Mouse (Mus musculus): ENCODE measurements around the gene Rab11fip4. TPM values are rescaled to one million over a fixed set of nuclear protein-coding genes. Genes with fewer than 3 reads are reported as not detected.

The Rab11fip4 gene
- total RNA-seq, 2 experiments from 2014 or later = 200 to 210 TPM

DNA sequence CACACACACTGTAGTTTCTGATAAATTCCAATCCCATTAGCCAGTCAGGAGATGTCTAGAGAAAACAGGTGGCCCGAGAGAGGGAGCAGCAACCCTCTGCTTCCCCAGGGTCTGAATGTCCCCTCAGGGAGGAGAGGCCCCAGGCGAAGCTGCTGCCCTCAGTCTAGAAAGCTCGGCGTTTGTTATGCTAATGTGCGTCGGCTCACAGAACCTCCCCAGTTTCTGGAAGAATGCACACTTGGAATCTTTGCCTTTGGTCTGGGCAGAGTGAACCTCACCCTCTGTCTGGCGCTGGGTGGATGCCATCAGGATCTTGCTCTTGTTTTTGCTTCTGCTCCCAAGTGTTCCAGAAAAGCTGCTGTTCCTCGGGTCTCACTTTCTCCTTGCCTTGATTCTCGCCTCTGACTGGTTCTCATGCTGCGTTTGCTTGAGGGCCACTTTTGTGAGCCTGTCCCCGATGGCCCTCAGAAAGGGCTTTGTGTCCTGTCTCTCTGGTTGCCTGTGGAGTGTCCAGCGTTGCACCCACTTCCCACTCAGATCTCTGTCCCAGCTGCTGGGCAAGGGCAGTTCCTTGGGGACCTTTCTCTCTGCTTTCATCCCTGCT, 55.6 kb downstream of the Rab11fip4 start:
- peak in 1 of 2 experiments; percentile 39 for DNase-seq (ENCODE audit: low spot score in 2 of 2)
- intact Hi-C loops (cut with DNase I) = no loop called here

DNA sequence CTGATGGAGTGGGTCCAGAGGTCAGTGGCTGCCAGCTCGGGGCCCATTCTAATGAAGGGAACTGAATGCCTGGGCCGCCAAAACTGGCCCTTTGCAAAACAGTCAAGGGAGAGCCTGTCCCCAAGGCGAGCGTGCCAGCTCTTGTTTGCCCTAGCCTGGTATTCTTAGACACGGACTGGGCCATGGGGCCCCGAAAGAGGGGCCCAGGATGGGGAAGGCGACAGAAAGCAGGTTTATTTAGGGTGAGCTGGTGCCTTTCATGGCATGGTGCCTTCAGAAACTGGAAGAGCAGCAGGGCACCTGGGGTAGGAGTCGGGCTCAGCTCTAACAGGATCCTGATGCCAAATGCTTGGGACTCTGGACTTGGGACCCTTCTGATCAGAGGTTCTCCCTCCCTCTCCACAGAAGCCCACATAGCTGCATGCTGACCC, 56.1 kb downstream of the Rab11fip4 start:
- peak; percentile 65 to 72 for DNase-seq (ENCODE audit: low spot score in 2 of 2)
- intact Hi-C loops (cut with DNase I) = no loop called here

DNA sequence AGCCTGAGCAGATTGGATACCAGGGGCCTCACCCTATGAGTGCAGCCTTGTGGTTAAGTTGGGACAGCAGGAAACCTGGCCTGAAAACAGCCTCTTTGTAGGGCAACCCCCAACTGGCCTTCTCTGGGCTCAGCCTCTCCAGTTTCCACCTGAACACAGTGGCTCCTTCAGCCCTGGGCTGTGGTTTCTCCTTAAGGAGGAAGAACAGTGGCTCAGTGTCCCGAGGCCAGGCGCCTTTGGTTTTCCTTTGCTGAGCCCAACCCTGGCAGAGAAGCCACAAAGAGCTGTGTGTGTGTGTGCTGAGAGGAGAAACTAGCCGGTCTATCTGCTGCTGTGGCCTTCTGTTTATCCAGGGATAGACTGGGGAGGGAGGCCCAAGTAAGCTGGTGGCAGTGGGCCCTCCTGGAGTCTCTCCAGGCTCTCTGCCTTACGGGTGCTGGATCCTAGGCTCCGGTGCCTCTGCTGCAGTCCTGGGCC, 59.4 kb downstream of the Rab11fip4 start:
- intact Hi-C loops (cut with DNase I) = no loop called here
- peak; percentile 48 to 62 for DNase-seq (ENCODE audit: low spot score in 2 of 2)

DNA sequence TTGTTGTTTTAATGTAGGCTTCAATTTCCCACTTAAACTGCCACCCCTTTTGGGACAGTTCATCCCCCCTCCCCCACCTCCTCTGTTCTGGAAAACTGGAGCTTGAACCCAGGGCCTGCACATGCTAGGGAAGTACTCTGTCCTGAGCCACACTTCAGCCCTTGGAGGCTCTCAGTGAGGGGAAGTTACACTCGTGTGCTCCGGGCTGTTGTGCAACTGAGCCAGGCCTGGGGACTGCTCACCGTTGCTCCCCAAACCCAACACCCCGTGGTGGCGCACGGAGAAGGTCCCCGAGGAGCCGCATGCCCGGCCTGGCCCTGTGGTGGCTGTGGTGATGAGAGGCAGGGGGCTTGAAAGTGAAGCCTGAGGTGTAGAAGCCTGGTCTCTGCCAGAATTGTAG, 61.2 kb downstream of the Rab11fip4 start:
- intact Hi-C loops (cut with DNase I) = no loop called here
- DNase-seq (ENCODE audit: low spot score in 2 of 2) = no peak

DNA sequence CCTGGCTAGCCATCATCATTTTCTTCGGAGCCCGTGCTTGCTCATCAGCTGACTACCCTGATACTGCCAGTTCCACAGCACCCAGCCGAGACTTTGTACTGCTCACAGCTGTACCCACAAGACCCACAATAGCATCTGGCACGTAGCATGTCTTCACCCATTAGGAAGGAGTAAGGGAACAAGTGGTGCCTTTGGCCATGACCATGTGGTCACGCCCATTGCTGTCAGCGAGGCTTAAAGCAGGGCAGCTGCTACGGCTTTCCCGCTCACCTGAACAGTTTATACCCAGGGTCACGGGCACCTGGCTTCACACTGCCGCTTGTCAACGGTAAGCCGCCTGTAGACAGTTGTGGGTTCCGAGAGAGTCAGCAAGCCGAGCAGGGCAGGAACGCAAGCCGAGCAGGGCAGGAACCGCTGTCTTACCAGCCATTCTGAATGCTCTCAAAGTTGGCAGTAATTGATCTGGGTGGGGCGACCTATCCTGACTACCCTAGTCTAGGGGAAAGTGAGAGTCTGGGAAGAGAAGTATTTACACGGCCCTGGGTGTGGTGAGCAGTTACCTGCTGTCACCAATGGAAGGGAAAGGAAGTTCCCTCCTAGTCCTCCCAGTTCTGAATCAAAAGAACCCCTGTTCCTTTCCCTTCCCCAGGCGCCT, 62.0 kb downstream of the Rab11fip4 start:
- no peak for DNase-seq (ENCODE audit: low spot score in 2 of 2)
- intact Hi-C loops (cut with DNase I) = no loop called here

DNA sequence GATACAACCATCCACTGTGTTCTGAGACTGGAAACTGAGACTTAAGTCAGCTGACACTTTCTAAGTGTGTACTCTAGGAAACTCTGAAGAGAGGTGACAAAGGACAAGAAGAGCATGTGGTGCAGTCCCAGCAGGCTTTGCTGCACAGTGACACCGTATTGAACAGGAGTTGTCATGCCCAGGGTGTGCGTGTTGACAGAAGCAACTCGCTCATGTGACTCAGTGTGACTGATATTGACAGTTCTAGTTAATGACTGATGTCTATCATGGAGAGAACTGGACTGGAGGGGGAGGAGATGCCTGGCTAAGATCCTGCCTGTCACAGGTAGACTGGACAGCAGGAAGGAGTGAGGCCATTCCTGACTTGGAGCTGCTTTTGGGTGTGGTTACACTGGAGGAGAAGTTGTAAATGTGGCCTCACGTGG, 63.4 kb downstream of the Rab11fip4 start:
- intact Hi-C loops (cut with DNase I) = no loop called here
- DNase-seq (ENCODE audit: low spot score in 2 of 2) = no peak

DNA sequence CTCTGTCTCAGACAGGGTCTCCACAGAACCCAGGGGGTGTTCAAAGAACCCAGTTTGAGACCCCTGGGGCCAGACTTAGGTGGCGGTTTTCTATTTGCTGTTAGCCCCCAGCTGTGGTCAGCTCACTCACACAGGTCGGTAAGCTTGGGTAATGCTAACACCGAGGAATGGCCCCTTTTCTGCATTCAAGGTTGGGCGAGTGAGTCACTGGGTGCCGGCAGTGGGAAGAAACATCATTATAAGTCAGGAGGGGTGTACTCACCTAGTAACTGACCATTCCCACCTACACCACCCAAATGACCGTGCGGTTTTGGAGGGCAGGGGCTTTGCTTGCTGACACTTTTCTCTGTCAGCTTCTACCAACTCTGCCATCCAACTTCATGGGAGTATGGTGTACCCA, 64.6 kb downstream of the Rab11fip4 start:
- intact Hi-C loops (cut with DNase I) = no loop called here
- DNase-seq (ENCODE audit: low spot score in 2 of 2) = no peak

DNA sequence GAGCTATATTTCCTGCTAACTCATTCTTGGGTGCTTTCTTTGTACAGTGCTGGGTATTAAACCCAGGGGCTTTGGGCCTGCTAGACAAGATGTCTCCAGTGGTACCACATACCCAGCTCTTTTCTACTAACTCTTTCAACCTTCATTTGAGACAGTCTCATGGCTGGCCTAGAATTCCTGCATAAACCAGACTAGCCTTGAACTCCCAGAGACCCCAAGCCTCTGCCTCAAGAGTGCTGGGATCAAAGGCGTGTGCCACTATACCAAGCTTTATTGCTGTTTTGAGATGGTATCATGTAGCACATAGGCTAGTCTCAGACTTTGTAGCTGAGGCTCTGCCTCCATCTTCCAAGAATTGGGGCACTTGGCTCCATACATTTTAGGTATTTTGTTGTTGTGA, 65.5 kb downstream of the Rab11fip4 start:
- intact Hi-C loops (cut with DNase I) = no loop called here
- DNase-seq (ENCODE audit: low spot score in 2 of 2) = no peak

DNA sequence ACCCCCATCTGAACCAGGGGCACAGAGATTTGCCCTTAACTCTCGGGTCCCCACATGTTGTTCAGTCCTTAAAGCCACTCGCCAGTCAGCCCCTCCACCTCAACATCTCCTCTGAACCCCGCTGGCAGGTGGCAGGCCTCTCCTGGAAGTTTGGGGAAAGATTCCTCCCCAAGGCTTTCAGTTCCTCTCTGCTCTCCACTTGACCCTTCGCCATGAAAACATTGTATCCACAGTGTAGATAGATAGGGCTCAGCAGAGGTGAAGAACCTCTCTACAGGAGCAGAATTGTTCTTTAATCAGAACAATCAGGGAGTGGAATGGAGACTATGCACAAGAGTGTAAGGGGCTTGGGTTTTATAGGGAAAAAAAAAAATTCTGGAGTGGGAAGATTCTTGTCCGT, 66.0 kb downstream of the Rab11fip4 start:
- intact Hi-C loops (cut with DNase I) = no loop called here
- no peak for DNase-seq (ENCODE audit: low spot score in 2 of 2)

DNA sequence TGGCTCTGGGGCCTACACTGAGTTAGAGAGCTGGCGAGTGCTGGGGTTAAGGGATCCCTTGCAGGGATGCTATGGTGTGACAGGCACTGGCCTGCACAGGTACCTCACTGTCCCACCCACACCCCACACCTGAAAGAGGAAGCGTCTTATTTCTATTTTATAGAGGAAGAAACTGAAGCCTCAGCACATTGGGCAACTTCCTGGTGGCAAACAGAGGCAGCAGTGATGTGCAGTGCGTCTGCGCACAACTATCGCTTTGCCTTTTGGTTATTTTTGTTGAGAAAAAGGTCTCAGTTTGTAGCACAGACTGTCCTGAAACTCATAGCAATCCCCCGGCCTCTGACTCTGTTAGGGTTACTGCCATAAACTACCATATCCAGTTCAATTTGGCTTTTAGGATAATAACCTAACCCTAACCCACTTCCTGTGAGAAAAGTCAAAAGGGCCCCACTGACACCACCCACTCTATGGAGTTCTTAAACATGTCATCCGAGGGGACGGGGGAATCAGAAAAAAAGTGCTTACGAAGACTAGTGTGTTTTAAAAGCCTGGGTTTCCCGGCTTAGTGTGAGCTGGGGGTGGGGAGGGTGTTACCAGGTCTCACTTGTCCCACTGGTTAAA, 67.3 kb downstream of the Rab11fip4 start:
- no peak for DNase-seq (ENCODE audit: low spot score in 2 of 2)
- intact Hi-C loops (cut with DNase I) = no loop called here

DNA sequence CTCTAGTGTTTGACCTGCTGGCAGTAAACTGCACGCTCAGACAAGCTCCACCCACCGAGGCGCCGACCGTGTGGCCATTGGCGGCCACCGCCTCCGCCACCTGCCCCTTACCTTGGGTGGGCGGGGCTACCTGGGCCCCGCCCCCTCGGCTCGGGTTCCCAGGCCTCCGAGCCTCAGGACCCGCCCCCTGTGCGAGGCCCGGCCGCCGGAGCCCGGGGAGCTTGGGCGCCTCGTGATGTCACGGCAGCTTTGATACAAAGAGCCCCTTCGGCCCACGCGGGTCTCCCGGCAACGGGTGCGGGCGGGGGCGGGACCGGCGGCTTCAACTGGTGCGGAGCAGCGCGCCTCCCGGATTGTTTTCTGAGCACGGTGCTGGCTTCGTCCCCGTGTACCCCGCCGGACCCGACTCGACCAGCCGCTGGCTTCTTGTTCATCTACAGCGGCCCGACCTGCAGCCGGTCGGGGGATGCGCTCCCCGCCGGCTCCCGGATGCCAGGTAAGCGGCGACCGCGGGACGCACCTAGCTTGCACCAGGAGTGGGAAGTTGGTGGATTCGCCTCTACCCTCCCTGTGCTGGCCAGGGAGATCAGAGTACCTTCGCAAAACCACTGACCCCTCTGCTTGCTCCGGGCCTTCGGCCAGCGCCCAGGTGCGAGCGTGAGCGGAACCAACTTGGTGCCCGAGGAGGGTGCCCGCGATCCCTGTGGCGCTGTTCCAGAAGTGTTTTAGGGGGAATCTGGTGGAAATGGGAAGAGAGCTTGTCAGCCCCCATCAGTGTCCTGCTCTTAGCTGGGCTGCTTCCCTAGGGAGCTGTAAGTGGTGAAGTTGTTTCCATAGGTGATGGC, 69.6 kb downstream of the Rab11fip4 start:
- DNase-seq (ENCODE audit: low spot score in 2 of 2) = peak; percentile 76 to 88
- intact Hi-C loops (cut with DNase I) = no loop called here

DNA sequence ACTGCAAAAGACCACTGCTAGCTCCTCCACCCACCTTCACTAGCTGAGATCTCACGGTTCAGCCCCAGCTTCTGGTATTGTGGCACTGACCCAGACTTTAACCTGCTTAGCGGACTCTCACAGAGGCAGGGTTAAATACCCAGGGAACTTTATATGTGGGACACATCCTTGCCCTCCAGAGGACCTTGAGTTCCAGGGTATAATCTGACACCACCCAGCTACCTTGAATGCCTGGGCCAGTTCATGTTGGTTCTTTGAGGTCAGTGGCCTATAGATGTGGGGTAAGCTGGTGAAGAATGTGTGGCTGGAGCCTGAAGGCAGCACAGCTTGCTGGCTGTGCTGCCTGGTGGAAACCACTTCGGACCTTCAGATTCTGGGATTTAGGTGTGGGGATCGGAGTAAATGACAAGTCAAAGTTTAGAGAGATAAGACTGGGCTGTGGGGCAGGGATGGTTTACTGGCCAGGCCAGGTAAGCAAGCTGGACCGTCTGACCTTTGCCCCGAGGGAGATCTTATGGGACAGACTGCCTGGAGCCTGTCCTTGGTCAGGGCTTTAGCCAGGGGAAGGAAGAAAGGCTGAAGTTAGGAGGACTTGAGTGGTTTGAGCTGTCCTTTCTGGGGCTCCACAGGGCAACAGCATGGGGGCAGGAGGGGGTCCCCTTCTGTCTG, 71.0 kb downstream of the Rab11fip4 start:
- intact Hi-C loops (cut with DNase I) = no loop called here
- no peak for DNase-seq (ENCODE audit: low spot score in 2 of 2)

DNA sequence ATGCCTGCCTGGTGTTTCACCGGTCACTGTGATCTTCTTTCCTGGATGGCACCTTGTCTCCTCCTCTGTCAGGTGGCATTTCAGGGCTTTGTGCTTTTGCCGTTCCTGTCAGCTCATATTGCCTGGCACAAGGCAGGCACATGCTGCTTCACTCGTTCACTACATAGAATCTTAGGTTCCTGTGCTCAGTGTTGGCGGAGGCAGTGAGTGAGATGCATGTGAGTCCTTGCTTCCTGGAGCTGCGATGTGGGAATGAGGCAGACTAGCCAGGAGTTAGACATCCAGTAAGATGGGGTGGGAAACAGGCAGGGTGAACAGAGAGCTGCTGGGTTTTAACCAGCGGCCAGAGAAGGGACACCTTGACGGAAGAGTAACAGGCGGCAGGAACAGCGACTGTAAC, 72.1 kb downstream of the Rab11fip4 start:
- DNase-seq (ENCODE audit: low spot score in 2 of 2) = peak; percentile 63 to 69
- intact Hi-C loops (cut with DNase I) = no loop called here

DNA sequence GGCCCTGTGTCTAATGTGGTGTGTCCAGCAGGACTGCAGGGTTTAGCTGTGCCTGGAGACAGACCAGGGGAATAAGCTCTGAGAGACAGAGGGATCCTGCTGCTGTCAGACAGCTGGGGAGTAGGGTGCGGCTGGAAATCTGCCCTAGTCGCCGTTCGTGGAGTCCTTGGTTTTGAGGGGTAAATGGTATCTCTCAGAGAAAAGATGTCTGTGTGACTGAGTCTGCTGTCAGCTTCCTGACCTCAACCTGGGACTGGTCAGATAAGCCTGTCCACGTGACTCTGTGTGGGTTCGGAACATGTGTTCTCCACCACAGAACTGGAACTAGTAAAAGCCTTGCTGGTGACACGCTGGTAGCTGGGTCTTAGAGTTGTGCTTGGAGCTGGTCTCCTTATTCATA, 72.6 kb downstream of the Rab11fip4 start:
- intact Hi-C loops (cut with DNase I) = no loop called here
- no peak for DNase-seq (ENCODE audit: low spot score in 2 of 2)

DNA sequence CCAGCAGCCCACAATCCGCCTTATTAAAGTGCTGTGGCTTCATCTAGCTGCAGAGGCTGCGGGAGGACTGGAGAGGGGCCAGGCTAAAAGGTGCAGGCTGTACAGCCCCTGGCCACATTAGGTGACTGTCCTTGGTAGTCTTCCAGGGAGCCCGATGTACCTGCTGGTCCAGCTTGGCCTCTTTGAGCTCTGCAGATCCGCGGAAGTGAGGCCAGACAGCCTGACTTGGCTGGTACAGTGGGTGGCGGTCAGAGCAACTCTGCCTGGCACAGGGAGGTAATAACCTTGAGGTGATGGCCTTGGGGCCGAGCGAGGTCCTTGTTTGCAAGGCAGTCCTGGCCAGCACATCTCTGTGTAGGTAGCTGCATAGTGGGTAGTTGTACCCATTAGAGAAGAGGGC, 75.5 kb downstream of the Rab11fip4 start:
- DNase-seq (ENCODE audit: low spot score in 2 of 2) = no peak
- intact Hi-C loops (cut with DNase I) = no loop called here

DNA sequence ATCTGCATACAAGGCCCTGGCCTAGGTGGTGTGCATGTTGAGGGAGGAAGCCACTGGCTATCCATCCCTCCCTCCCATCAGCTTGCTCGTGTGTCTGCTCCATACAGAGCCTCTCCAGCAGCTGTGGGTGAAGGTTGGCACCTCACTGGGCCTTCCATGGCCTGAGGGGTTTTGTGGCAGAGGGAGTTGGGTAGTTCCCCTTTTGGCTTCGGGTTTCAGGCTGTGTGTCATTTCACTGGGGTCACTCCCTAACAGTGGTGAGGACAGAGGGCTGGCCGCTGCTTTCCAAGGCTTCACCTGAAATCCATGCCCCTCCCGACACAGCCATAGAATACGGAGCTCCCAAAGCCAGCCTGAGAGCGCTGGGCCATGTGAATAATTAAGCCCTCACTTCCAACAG, 78.2 kb downstream of the Rab11fip4 start:
- DNase-seq (ENCODE audit: low spot score in 2 of 2) = no peak
- intact Hi-C loops (cut with DNase I) = no loop called here

DNA sequence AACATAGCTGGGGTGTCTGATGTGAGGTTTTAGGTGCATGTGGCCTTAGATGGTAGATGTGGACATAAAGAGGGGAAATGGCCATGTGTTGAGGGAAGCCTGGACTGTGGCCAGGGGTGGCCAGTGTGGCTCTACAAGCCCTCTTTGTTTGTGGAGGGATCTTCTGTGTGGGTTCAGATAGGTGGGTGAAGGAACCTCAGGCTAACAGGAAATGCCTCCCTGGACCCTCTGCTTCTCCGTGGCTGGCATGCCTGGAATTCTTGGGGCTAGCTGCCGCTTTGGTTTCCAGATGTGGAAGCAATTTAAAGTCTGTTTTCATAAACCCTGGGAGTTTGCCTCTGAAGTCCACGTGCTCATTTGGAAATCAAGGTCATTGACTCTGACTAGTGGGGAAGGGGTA, 78.9 kb downstream of the Rab11fip4 start:
- intact Hi-C loops (cut with DNase I) = no loop called here

DNA sequence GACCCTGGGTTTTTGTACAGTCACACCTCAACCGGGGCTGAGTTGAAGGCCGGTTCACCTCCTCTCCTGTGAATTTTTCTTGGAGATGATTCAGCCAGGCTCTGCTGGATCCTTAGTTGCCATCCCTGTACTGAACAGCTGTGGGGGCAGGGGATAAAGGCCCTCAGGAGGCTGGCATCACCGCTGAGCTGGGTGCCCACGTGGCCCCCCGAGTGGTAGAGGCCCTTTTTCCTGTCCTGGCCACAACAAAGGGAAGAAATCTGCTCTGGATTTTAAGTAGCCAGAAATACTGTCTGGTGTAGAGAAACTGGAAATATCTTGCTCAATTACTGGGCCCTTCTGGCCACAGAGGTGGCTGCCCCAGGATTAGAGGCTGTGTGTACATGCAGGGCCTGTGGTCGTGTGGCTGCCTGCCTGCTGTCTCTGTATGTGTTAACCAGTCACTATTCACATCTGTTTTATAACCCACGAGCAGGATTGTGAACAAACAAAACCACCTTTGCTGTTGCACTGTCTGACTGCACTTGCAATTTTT, 79.5 kb downstream of the Rab11fip4 start:
- intact Hi-C loops (cut with DNase I) = no loop called here
- no peak for DNase-seq (ENCODE audit: low spot score in 2 of 2)

More for the DNA sequence above, 78.9 kb downstream of the Rab11fip4 start:
- DNase-seq (ENCODE audit: low spot score in 2 of 2) = no peak

DNA sequence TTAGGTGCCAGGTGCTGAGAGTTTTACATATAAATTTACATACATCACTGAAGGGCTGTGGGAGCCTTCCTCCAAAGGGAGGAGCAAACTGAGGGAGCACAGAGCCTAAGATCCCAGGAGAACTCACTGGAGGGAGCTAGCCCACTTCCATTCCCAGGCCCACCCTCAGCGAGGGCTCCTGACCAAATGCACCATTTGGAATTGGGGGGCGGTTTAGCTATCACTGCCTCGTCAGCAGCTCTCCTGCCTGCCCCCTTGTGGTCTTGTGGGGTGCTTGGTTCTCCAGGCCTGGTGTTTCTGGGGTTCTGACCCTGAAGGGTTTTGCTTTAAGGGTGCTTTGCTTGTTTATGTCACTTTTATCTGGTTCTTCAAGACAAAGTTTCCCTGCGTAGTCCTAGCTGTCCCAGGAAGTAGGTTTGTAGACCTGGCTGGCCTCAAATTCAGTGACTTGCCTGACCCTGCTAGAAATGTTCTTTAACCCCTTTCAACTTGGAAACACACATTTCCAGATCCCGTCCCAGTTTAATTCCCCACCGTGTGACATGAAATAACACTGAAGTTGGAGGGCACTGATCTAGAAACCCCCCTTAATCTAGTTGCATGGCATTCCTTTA, 80.8 kb downstream of the Rab11fip4 start:
- intact Hi-C loops (cut with DNase I) = no loop called here
- no peak for DNase-seq (ENCODE audit: low spot score in 2 of 2)

Measured in left cerebral cortex, postnatal 14 days (tissue).